Mouse (Mus musculus): ENCODE results near the gene Vti1a.

DNA sequence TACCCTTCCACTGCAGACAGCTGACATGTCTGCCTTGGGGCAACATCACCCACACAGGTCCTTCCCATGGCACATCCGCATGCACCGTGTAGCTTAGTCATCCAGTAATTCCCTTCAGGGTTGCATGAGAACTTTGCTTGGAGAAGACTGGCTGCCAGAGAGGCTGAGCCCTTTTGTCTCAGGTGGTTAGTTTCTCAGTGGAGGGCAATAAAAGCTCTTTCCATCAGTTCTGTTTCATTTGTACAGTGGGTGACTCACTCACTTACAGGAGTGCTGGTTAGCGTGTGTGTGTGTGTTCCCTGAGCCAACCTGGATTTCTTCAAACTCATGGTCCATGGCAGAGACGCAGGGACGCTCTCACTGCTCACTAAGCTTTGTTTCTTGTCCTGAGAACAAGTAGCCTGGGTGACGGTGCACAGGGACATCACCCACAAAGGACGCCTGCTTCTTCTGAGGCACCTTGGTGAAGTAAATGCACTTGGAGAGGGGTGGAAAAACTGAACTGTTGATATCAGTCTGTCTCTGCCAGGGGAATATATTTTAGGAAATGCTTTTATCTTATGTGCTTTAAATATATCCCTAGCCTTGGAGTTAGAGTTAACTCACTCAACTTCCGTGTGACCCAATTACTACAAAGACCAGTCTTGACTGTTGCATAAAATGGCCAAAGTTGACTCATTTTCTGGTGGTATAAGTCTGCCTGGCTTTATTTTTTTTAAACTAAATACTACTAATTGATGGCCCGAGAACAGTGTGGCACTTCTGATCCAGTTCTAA, 254.6 kb downstream of the Vti1a start:
- TF ChIP-seq CTCF (IDR thresholded peaks at IDR 0.05; ENCODE audit: low read depth) (no peak), EP300 (IDR thresholded peaks at IDR 0.05; ENCODE audit: low read depth) (no peak)
